Mouse (Mus musculus) adrenal gland, postnatal 10 days (tissue): ENCODE measurements around the gene Rbm12b1. TPM values are rescaled to one million over a fixed set of nuclear protein-coding genes. Genes with fewer than 3 reads are reported as not detected.
A peak's percentile ranks its signal among the peaks of the same experiment; 100 is the strongest.
"Not testable (repeated sequence)": the region's sequence is repeated elsewhere in the genome, so short reads cannot be mapped to it uniquely, and the experiment has no call there.

Source experiments
- DNase-seq: peaks from one replicate; pipeline ENCODE4 v3.0.0; 2021; ENCODE audit warnings: mixed read lengths
- long read RNA-seq, 2 experiments: library from polyadenylated mRNA; stranded (forward); transcript quantifications; one replicate each; pipeline ENCODE4 v2.0.0; 2021
- total RNA-seq, 2 experiments: library from RNA; stranded (reverse); gene quantifications; 2 replicates each; pipeline ENCODE4 v1.2.3; 2021

Gene Rbm12b1
- total RNA-seq: 10 to 100 TPM in 1 of 2 experiments, 1 to 10 TPM in 1; 9.9 to 11.9 TPM
- long read RNA-seq, experiment 1, partial matches to known transcripts: 0 of 1 reads
- long read RNA-seq, experiment 1, other reads (novel, unspliced or antisense): 1 of 1 reads
- long read RNA-seq, experiment 2: 0 reads

- peak; percentile 76 for DNase-seq
Observed at GRCm38 (mm10) chr4:12140141-12140567, at the start of gene Rbm12b1. Gene Rbm12b1 (plus strand): TSS chr4:12140264.

DNA sequence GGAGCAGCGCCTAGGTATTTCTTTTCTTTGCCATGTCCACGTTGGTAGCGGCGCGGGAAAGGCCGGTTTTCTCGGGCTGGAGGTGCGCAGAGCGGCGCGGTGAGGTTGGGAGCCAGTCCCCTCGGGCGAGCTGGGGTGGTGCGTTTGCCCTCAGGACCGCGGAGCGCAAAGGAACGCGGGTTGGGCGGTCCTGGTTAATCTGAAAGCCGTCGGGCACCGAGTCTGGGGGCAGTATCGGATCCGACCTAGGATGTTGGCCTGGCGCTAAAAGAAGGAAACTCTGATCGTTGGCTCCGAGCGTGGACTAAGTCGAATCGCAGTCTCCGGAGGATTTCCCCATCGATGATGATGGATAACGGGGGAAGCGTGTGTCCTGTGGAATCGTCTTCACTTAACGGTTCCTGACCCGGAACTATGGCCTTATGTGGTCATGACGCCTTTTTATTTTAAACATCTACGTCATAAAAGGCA is 563 bp downstream of the Rbm12b1 start:
- peak; percentile 30 for DNase-seq

DNA sequence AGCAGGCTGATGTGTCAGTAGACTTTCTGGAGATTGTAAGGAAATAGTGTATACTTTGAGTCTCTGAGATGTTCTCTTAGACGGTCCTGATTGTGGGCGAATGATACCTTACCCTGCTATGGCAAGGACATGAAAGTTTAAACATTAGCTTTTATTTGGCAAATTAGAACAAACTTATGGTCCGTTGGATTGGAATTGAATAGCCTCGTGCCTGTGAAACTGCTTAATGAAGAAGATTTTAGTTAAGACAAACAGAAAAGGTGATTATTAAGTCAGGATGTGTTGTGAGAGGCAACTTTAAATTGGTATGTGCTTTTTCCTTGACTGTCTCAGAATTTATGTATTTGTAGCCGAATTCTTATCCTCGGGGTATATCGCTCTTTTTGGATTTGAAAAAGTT is 1.5 kb downstream of the Rbm12b1 start:
- not testable (repeated sequence) for DNase-seq

DNA sequence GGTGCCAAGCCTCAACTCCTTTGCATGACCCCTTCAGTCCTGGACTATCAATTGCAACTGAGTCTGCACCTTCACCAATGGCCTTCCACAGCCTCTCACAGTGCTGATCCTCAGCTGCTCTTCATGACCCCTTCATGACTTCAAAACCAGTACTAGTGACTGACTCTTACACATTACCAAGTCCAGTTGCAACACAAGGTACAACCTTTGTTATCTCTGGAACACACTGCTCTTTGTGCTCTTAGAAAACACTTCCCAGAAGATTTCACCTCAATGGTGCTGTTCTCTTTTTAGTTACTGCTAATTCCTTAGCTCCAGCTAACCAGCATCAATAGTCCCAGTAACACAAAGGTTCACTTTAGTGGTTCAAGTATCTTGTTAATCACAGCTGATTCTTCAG is 7.6 kb downstream of the Rbm12b1 start:
- no peak for DNase-seq

- no peak for DNase-seq
Observed at GRCm38 (mm10) chr4:12170986-12171317, 30.9 kb downstream of the Rbm12b1 start.

GRCm38 (mm10) chr4:12171318-12172091 is 31.4 kb downstream of the Rbm12b1 start, which contains the start of gene Fam92a:
Gene Fam92a (minus strand): TSS chr4:12172015.
- DNase-seq: peak; percentile 86

DNA sequence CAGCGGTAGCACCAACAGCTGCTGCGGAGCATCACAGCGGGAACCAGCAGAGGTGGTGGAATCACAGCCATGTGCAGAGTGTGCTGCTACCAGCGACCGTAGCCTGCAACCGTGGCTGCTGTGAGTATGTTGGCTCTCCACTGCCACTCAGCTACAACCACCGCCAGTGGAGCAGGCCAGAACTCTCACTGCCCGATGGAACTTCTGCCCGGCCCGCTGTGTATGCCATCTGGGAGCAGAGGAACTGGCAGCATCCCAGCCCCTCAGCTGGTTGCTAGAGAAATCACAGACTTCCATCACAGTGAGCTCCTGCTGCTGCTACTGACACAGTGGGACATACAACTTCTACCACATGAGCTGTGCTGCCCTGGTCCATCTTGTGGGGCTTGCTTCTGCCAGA is 38.9 kb downstream of the Rbm12b1 start:
- peak; percentile 3 for DNase-seq

Other genes starting within 250 kb of the Rbm12b1 start
- gene Gm10604, start 159.0 kb upstream of the Rbm12b1 start, total RNA-seq: not detected
- gene Rbm12b2, start 50.8 kb upstream of the Rbm12b1 start, total RNA-seq: 10 to 100 TPM in 1 of 2 experiments, 1 to 10 TPM in 1; 8.9 to 15.0 TPM
- 10 to 100 TPM; 33.8 to 36.2 TPM for gene Fam92a, start 31.8 kb downstream of the Rbm12b1 start, total RNA-seq